Mouse (Mus musculus) layer of hippocampus, adult 2 months (tissue): ENCODE data around the gene Sec22b. TPM values are rescaled to one million over a fixed set of nuclear protein-coding genes. Genes with fewer than 3 reads are reported as not detected.

Experiments
- DNase-seq, 2 experiments: peaks; one replicate each; pipeline ENCODE4 v3.0.0; 2022; ENCODE audit warnings: low spot score in 2 of 2
- H3K27ac ChIP-seq: fragments of 200-600 bp; 2 replicates; pipeline ENCODE4 v1.8.1; 2022
- H3K4me3 ChIP-seq: fragments of 200-600 bp; 2 replicates; pipeline ENCODE4 v1.8.1; 2022; ENCODE audit warnings: mild to moderate bottlenecking
- CTCF ChIP-seq: fragments of 200-600 bp; conservative IDR thresholded peaks from 2 replicates; pipeline ENCODE4 v1.8.1; 2022; ENCODE audit warnings: antibody characterized with exemption, mild to moderate bottlenecking, moderate library complexity
- total RNA-seq, 2 experiments: library from RNA; stranded (reverse); gene quantifications; 2 replicates each; pipeline ENCODE4 v1.2.3; 2021

Gene Sec22b
- total RNA-seq, 2 experiments from 2014 or later, result 78.3 to 81.7 TPM

DNA sequence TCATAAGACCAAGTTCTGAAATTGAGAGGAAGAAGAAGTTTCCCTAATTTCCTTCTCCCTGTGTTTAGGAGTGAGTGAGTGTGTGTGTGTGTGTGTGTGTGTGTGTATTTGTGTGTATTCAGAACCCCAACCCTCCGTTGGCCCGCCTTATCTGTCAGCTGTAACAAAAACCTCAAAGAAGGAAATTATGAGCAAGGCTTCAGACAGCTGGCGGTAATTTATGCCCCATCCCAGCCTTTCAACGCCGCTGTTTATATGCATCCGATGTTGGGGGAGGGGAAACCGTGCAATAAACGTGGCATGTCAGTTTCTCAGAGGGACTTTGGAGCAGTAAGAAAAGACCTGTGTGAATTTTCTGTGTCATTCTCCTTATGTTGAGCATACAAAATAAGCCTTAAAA lies 24.7 kb upstream of the Sec22b start:
- H3K27ac ChIP-seq, result no peak overlapping the region
- no peak overlapping the region for H3K4me3 ChIP-seq
- TF ChIP-seq CTCF, result no peak
- DNase-seq, result no peak

DNA sequence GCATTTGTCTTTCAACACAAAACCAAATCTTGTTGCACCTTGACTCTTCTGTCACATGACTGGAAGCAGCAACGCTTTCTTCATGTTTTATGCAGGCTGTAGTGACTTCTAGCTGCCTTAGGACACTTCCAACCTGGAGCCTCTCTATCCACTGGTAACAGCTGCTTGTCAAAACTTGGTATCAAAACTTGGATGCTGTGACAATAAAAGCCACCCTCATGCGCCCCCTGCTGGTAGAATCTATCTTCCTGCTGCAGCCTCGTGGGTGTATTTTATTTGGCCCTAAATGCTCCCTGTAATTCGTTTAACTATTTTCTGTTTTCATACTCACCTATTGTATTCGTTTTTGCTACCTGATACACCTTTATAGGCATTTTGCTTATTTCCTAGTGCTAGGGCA lies 21.8 kb upstream of the Sec22b start:
- DNase-seq, result peak; percentile 61 to 87
- H3K27ac ChIP-seq, result no peak overlapping the region
- H3K4me3 ChIP-seq, result no peak overlapping the region
- peak; percentile 94 for TF ChIP-seq CTCF

DNA sequence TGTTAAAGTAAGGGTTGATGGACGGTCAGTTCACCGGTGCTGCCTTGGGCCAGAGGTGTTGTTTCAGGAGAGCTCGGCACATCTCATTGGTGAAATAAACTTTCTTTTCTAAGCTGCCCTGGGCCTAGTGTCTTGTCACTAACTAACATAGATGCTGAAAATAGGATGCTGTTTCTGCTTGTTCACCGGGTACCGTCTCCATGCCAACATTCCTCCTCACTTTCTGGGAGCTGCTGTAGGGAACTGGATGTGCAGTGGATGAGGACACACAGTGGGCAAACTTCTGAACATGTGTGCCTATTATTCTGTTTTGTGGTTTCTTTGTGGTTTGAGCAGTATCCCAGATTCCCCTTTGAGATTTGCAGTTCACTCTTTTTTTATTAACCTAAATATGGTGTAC lies 19.4 kb upstream of the Sec22b start:
- Histone ChIP-seq H3K27ac (peak overlapping the region; percentile 71; the same call in 1 of the 2 replicates), H3K4me3 (no peak overlapping the region)
- no peak for TF ChIP-seq CTCF
- peak in 1 of 2 experiments; percentile 41 for DNase-seq

DNA sequence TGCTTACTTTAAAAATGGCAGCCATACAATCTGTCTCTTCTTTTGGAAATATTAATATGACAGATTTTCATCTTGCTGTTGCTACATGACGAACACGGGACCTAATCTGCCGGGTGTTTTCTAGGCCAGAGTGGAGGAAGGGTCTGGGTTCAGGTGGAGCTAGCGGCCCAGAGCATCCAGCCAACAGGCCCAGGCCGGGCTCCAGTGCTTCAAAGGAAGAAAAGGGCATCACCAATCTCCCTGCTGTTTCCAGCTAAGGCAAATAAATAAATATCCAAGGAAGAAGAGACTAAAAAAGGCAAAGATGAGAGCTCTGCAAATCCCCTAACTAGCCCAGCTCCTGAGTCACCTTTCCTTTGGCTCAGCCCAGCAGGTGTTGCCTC lies 13.2 kb upstream of the Sec22b start:
- H3K27ac ChIP-seq, result peak overlapping the region; percentile 100
- DNase-seq, result no peak
- TF ChIP-seq CTCF, result no peak
- peak overlapping the region; percentile 74 for H3K4me3 ChIP-seq

DNA sequence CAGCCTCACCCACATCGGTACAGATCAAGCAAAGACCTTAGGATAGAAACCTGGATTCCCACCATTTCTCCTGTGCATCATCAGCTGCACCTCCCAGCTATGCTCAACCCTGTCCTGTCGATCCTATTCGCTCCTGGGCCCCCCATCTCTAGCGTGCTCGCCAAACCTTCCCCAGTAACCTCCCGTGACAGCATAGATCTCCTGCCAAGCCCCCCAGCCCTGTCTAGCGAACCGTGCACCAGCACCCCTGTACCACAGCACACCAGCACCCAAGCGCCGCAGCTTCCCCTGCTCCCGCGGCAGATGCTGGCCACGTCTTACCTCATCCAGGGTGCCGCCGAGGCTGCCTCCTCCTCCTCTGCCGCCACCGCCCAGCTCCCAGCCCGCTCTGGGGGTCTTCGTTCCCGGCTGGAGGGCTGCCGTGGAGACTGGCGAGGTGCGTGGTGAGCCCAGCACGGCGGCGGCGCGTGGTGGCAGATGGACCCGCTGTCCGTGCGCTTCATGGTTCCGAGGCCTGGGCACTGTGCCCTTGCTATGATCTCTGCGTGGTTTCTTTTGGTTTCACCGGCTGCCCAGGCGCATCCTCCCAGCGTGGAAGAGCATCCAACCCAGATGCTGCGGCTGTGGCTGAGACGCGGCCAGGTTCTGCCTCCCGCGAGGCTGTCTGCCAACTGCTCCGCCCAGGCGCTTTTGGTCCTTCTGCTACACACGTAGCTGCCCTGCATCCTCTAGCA lies 12.7 kb upstream of the Sec22b start, which contains the start of gene Pde4dip:
Pde4dip (minus strand) TSS at position 540 of the 734 bp plus-strand sequence.
- no peak for TF ChIP-seq CTCF
- Histone ChIP-seq H3K27ac (peak within 1 kb of the TSS; percentile 100), H3K4me3 (peak within 1 kb of the TSS; percentile 74)
- peak; percentile 54 to 64 for DNase-seq

DNA sequence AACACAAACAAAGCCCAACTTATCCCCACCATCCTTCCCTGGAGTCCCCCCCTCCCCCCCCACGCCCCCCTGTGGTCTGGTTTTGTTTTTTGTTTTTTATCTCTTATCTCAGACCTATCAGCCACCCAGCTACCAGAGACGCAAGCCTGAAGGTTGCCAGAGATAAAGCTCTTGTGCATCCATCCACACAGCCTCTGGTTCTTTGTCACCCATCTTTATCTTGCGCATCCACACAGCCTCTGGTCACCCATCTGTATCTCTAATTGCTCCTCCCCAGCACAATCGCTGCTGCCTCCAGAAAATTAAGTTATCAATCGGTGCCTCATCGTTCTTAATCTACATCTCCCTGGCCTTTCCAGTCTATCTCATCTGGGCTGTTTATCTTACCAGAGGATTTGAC lies 10.8 kb upstream of the Sec22b start:
- no peak overlapping the region for H3K4me3 ChIP-seq
- no peak for TF ChIP-seq CTCF
- H3K27ac ChIP-seq, result no peak overlapping the region

DNA sequence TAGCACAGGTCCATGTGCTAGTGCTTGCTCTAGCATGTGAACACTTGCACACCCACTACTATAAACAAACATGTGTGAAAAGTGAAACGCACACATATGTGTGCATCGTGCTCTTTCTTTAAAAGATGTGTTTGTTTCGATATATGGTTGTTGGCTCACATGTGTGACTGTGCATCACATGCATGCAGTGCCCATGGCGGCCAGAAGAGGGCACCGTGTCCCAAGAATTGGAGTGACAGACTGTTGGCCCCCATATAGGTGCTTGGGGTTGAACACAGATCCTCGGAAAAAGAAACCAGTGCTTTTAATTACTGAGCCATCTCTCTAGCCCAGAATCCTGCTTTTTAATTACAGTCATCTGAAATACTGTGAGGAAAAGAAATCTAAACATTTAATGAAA lies 6.3 kb upstream of the Sec22b start:
- no peak for DNase-seq
- H3K4me3 ChIP-seq, result no peak overlapping the region
- peak; percentile 69 for TF ChIP-seq CTCF
- no peak overlapping the region for H3K27ac ChIP-seq

More for the DNA sequence above, 10.8 kb upstream of the Sec22b start:
- DNase-seq, result no peak

DNA sequence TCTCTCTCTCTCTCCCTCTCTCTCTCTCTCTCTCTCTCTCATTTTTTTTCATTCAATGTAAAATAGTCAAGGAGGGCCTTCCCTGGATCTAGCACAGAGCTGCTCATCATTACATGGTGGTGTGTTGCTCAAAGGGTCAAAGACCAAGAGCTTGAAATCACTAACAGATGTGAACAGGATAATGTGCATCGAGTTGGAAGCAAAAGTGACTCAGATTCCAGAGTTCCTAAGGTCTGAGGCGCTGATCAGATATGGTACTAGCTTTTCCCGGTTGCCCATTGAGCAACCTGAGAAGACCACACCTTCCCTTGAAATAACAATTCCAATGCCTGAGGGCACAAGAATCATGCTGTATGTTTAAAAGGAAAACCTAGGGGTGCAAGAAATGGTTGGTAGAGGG lies 2.6 kb upstream of the Sec22b start:
- DNase-seq, result no peak
- Histone ChIP-seq H3K4me3 (no peak overlapping the region), H3K27ac (no peak overlapping the region)
- TF ChIP-seq CTCF, result no peak

DNA sequence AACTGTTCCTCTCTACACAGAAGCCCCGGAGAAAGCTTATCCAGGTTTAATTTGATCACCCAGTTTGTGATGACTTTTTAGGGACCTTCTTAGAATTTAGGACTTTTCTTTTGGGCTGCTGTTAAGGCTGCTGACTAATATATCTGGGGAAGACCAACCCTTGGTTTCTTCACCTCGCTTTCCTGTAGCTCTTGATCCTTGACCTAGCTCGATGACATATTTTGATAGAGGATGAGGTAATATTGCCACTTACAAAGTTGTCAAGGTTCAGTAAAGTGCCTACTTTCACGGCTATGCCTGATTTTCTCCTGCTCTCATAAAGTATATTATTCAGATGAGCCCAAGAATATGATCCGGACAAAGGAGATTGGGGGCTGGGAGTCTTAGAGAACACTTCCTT lies 596 bp downstream of the Sec22b start:
- Histone ChIP-seq H3K4me3 (peak overlapping the region; percentile 92), H3K27ac (peak overlapping the region; percentile 93)
- TF ChIP-seq CTCF, result no peak
- no peak for DNase-seq

DNA sequence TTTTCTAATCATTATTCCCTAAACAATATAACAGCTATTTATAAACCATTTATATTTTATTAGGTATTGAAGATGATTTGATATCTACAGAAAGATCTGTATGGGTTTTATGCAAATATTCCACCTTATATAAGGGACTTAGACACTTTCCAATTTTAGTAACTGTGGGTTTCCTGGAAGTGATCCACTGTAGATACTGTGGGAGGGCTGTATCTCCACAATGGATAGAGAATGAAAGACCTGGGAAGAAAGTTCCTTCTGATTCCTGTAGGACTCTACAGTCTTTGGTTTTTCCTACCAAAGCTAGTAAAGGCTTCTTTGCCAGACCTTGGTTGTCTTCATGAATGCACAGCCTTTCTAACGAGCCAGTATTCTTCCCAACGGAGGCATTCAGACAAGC lies 8.7 kb downstream of the Sec22b start:
- TF ChIP-seq CTCF, result no peak
- no peak overlapping the region for H3K27ac ChIP-seq
- DNase-seq, result no peak

DNA sequence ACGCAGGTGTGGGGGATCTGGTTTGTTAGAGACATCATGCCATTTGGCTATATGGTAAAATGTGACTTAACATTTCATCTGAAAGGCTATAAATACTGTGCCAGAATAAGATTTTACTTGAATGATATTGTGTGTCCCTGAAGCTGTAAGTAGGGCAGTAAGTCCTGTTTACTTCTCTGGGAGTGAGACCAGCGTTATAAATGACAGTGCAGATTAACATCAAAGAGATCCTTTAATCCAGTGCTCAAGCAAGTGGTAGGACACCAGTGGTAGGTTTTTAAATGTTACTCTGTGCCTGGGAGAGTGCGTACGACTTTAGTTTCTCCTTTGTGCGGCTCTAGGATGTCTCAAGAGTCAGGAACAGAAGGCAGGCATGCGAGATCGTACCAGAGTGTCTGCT lies 10.1 kb downstream of the Sec22b start:
- Histone ChIP-seq H3K27ac (no peak overlapping the region), H3K4me3 (no peak overlapping the region)
- TF ChIP-seq CTCF, result no peak
- DNase-seq, result no peak

More for the DNA sequence above, 8.7 kb downstream of the Sec22b start:
- H3K4me3 ChIP-seq, result no peak overlapping the region

DNA sequence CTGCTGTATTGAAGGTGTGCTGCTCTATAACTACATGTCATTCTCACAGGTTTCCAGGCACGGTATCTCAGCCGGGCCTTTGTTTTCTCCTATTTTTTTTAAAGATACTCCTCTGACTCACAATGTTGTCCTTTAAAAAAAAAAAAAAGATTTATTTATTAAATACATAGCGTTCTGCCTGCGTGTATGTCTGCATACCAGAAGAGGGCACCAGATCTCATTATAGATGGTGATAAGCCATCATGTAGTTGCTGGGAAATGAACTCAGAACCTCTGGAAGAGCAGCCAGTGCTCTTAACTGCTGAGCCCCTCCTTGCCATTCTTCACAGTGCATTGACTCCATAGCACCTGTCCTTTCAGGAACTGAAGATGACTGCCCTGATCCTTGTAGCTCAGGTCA lies 14.1 kb downstream of the Sec22b start:
- H3K4me3 ChIP-seq, result no peak overlapping the region
- no peak overlapping the region for H3K27ac ChIP-seq
- peak; percentile 76 for TF ChIP-seq CTCF
- no peak for DNase-seq

DNA sequence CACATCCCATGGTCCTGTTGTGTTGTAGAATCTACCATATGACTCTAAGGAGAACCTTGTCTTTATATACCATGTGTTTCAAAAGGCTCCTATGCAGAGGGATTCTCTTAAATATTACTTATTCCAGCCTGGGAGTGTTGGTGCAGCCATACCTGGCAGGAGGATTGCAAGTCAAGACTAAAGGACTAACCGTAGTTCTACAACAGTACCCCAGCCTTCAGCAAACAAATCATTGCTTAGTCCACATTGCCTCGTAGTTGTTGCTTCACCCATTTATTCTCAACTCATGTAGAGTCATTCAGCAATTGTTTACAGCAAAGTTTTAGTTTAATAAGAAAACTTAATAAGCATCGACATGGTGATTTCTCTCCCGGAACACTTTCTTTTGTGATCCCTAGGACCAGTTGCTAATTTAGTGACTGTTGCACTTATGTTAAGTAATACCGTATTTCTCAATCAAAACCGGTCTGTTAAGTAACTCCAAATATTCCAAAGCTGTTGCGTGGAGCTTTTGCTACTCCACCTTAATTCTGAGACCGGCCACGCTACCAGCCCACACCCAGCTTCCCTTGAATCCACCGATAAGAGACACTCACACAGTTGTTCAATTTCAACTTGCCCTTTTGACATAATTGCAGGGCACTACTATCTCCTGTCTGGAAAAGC lies 18.0 kb downstream of the Sec22b start:
- Histone ChIP-seq H3K4me3 (no peak overlapping the region), H3K27ac (no peak overlapping the region)
- TF ChIP-seq CTCF, result no peak
- no peak for DNase-seq

DNA sequence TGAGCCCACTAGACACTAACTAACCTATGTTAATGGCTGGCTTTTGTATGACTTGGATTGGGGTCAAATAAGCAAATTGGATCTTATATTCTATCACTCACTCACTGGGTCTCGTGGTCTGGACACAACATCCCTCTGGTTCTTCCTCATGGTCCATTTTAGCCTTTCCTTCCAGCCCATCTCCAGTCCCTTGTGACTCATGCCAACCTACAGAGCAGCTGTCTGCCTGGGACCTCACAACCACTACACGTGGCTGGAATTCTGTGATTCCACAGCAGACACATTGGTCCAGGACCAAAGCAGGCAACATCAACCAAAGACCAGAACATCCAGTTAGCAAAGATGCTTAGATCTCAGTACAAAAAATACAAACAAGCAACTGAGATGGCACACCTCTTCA lies 24.3 kb downstream of the Sec22b start:
- Histone ChIP-seq H3K4me3 (no peak overlapping the region), H3K27ac (no peak overlapping the region)
- TF ChIP-seq CTCF, result no peak
- no peak for DNase-seq
